Mouse (Mus musculus): ENCODE measurements at regions not wholly inside any gene's neighbourhood (a gene's known extent, or its start where the extent isn't known, plus 50 kb on each side); places are given as distances from the start of the nearest gene placed in this dataset.
A peak's percentile ranks its signal among the peaks of the same experiment; 100 is the strongest.
"Not testable (repeated sequence)": the region's sequence is repeated elsewhere in the genome, so short reads cannot be mapped to it uniquely, and the experiment has no call there.

DNA sequence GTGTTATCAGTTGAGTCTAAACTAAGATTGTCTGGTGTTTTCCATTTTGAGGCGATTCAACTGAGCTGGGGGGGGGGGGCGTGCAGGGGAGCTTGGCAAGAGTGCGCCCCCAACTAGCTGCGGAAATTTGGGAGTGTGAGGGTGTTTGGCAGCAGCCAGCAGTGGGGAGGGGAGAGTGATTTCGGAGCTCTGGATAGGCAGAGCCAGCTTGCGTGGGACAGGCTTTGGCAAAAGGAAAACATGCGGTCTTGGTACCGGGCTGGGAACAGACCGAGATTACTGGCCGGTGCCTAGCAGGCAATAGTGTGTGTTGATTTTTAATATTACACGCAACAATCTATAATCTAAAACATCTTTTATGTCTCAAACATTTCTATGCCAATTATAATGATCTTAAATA, 199.4 kb upstream of the Cdk6 start:
- not testable (repeated sequence) for DNase-seq (ENCODE audit: low read depth, low spot score)

DNA sequence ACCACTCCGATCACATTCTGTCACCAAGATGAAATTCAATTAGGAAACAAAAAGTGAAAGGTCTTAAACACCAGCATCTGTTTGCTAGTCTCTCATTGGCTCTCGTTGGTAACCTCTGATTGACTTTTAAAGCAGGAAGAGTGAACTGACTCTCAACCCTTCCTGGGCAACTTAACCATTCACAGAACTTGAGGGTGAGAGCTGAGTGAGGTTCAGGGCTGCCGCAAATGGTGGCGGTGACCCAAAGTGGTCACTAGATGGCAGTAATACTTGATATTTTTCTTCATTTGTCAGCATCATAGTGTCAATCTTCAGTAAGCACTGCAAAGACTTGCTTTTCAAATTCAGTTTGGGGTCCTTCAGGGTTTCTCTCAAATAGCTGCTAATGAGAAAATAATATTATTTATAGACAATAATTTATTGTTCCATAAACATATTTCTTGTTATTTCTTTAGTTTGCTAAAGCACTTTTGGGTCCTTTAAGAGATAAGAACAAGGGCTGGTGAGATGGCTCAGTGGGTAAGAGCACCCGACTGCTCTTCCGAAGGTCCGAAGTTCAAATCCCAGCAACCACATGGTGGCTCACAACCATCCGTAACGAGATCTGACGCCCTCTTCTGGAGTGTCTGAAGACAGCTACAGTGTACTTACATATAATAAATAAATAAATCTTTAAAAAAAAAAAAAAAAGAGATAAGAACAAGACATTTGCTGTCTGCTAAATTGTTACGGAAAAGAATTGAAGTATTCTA, 194.6 kb upstream of the Cdk6 start:
- DNase-seq (ENCODE audit: low read depth, low spot score) = peak; percentile 47

DNA sequence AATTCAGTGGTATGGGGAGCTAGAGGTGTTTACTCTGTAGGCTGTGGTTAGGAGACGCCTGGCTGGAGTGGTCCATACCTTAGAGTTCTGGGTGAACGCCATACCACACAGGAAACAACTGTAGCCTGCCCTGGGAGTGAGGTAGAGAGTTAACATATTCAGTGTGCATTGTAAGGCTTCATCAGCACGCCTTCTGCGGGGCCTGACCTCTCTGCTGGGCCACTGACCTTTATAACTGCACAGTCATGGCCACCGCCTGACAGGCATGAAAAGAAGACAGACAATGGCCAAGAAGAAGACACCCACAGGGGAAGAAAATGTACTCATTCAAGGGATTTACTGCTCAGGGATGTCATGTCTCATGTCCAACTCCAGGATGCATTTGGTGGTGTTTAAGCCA, 191.4 kb upstream of the Cdk6 start:
- DNase-seq (ENCODE audit: low read depth, low spot score) = not testable (repeated sequence)

DNA sequence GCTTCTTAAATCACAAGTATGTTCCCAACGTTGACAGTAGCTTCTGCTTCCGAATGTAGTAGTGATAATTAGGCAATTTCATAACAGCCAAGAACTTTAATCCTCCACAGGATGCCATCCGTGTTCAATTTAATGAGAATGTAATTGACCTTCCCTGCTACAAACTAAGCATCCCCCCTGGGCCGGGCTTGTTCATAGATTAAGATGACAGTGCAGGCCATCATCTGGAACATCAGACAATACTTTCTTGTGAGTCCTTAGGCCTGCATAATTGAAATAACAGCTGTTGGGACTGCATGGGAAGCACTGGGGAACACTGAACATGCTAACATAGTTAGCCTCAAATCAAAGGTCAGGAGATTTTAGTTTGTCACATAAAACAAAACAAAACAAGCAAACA, 190.5 kb upstream of the Cdk6 start:
- DNase-seq (ENCODE audit: low read depth, low spot score) = not testable (repeated sequence)

- DNase-seq (ENCODE audit: low read depth, low spot score) = not testable (repeated sequence)
These were observed 189.6 kb upstream of the Cdk6 start for GRCm38 (mm10) chr5:3151534-3152148.

DNA sequence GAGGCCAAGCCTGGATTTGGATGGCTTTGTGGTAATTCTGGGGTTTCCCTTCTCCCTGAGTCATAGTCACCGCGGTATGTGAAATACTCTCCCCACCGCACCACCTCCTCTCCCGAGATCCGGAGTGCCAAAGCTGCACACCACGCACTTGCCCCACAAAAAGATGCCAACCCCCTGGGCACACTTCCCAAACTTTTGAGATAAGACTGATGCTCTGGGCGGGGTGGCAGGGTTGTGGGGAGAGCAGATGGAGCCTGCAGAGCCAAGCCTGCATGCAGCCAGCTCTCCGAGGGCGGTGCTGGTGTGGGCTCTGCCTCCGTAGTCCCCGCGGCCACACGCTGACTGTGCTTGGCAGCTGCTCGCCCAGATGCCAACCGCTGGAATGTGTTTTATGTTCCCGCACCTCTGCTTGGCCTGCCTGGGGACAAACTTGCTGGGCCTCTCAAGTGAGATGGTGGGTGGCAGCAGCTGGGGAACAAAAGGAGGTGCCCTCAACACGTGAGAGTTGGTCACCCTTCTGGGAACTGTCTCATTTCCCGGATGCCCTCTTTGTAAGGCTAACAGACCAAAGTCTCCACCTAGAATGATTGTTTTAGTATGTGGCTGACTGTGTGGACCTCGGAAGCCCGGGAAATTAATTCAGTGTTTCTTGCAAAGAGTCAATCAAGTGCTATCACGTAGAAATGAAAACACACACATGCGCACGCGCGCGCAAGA, 189.0 kb upstream of the Cdk6 start:
- peak; percentile 19 for DNase-seq (ENCODE audit: low read depth, low spot score)

DNA sequence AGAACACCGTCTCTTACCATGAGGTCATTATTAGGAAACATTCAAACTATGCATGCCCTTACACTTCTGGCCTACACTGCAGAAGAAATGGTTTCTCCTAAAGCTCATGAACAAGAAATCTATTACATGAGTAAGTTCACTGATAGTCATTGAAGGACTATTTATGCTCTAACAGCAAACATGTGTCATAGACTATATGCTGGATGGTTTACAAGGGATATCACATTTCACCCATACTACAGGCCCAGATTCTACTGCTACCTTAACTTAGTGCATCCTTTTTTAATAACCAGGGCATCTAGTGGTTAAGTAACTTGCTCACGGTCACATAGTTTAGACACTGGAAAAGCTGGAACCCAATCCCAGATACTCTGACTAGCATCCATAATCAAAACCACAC, 175.8 kb upstream of the Cdk6 start:
- not testable (repeated sequence) for DNase-seq (ENCODE audit: low read depth, low spot score)

DNA sequence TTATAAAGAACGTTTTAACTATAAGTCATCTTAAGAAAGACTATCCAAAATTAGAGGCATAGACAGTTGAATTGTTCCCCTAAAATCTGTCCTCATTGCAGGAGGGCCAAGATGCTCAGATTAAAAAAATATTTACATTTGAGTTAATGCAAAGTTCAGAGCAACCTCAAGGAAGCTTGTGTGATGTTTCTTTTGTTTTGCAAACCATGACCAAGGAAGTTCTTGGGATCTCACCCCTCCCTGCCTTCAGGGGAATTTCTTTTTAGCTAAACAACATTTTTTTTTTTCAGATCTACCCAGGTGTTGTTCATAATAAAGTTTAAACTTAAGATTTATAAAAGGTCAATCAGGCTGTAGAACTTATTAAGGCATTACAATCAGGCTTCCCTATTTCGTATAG, 174.8 kb upstream of the Cdk6 start:
- peak; percentile 76 for DNase-seq (ENCODE audit: low read depth, low spot score)

DNA sequence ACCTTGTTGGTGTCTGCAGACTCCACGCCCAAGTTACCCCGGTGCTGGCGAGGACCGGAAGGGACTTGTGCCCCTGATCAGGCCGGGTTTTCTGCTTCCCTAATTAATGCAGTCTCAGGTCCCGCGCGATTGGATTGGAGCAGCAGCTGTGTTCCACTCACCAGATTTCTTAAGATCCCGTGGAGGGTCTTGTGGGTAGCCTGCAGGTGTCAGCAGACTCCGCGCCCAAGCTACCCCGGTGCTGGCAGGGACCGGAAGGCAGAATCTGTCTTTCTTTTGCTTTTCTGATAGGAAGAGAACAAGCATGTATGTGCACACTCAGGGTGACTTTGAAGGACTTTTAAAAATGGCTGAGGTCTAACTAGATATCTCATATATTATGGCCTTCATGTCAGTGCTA, 147.7 kb upstream of the Cdk6 start:
- DNase-seq (ENCODE audit: low read depth, low spot score) = not testable (repeated sequence)

- DNase-seq (ENCODE audit: low read depth, low spot score) = no peak
These were observed 143.1 kb upstream of the Cdk6 start for GRCm38 (mm10) chr5:3197952-3198841.

- DNase-seq (ENCODE audit: low read depth, low spot score) = not testable (repeated sequence)
These were observed 142.3 kb upstream of the Cdk6 start for GRCm38 (mm10) chr5:3198869-3199550.

- not testable (repeated sequence) for DNase-seq (ENCODE audit: low read depth, low spot score)
These were observed 135.1 kb upstream of the Cdk6 start for GRCm38 (mm10) chr5:3206160-3206559.

- DNase-seq (ENCODE audit: low read depth, low spot score) = not testable (repeated sequence)
These were observed 133.0 kb upstream of the Cdk6 start for GRCm38 (mm10) chr5:3208293-3208692.

DNA sequence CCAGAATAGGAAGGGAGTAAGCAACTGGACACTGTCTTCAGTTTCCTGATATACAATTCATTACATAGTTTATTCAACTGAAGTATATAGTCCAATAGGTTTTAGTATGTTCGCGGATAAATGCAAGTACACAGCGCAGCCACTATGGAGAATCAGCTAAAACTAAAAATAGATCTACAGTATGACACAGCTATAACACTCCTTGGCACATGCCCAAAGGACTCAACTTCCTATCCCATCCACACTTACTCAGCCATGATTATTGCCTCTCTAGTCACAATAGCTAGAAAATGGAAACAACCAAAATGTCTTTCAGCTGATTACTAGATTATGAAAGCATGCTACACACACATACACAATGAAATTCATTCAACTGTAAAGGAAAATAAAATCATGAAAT, 130.0 kb upstream of the Cdk6 start:
- DNase-seq (ENCODE audit: low read depth, low spot score) = no peak

- no peak for DNase-seq (ENCODE audit: low read depth, low spot score)
These were observed 125.2 kb upstream of the Cdk6 start for GRCm38 (mm10) chr5:3216053-3216452.

- peak; percentile 20 for DNase-seq (ENCODE audit: low read depth, low spot score)
These were observed 122.1 kb upstream of the Cdk6 start for GRCm38 (mm10) chr5:3219230-3219629.

GRCm38 (mm10) chr5:3219770-3220169, 121.5 kb upstream of the Cdk6 start:
- DNase-seq (ENCODE audit: low read depth, low spot score) = no peak

GRCm38 (mm10) chr5:3223819-3224218, 117.5 kb upstream of the Cdk6 start:
- DNase-seq (ENCODE audit: low read depth, low spot score) = peak; percentile 51

GRCm38 (mm10) chr5:3224392-3225054, 116.8 kb upstream of the Cdk6 start:
- DNase-seq (ENCODE audit: low read depth, low spot score) = not testable (repeated sequence)

- DNase-seq (ENCODE audit: low read depth, low spot score) = not testable (repeated sequence)
These were observed 115.9 kb upstream of the Cdk6 start for GRCm38 (mm10) chr5:3225358-3225757.

Measured in ES-CJ7 (cell line).